Mouse (Mus musculus) adrenal gland (tissue): ENCODE measurements around the gene Pfkfb3.

Source experiments
- intact Hi-C: fragments of 180-260 bp; cut with DNase I; formaldehyde crosslinking; loops from one replicate; pipeline ENCODE4 v1.15.1; 2025

The Pfkfb3 gene

GRCm38 (mm10) chr2:11551726-11552125 is 2.2 kb downstream of the Pfkfb3 start:
- intact Hi-C loops: no loop called here

DNA sequence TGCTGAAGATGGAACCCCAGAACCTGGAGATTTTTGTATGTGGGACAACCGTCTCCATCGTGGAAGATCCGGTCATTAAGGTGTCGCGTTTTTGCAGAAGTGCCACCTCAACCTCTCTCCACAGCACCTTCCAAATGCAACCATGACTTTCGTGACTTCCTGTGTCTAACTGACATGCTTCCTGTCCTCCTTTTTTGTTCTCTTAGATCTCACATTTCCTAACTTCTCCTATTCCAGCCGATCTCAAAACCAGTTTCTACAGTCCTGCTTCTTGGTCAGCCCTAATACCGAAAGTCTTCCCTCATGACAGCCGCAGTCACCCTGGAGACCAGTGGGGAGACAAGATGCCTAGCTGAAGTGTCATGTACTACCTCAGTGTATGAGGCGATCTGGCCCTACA is 5.4 kb downstream of the Pfkfb3 start:
- intact Hi-C loops: no loop called here

GRCm38 (mm10) chr2:11547609-11548008 is 6.3 kb downstream of the Pfkfb3 start:
- intact Hi-C loops: no loop called here

DNA sequence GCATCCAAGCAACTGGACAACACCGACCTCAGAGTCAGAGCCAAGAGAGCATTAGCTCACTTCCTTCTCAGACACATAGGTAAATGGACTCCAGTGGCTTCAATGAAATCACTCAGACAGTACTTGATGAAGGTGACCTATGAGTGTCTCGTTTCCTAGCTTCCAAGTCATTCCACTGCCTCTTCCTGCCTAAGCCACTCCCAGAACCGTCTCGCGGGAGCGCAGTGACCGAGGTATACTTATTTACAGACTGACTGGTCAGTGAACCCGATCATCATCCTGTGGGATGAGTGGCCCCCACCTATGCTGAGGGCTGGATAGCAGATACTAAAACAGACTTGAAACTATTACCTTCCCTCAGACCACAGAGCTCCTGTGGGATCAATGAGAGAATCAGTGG is 7.8 kb downstream of the Pfkfb3 start:
- intact Hi-C loops: no loop called here

GRCm38 (mm10) chr2:11545380-11545779 is 8.5 kb downstream of the Pfkfb3 start:
- intact Hi-C loops: no loop called here

- intact Hi-C loops: loop anchor here (5.0 kb wide), 1 partner anchor 42 kb away; no protein-coding TSS in a partner anchor
Measured at GRCm38 (mm10) chr2:11544342-11544741, 9.5 kb downstream of the Pfkfb3 start.

DNA sequence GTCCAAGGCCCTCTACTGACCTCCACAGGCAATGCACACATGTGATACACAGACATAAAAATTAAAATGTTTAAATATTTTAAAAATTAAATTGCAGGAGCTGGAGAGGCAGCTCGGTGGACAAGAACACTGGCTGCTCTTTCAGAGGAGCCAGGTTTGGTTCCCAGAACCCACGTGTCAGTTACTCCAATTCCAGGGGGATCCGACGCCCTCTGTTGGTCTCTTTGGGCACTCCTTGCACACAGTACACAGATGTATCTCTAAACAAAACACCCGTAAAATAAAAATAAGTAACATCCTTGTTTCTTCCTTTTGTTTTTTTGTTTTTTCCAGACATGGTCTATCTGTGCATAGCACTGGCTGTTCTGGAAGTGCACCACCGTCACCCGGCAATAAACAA is 10.7 kb downstream of the Pfkfb3 start:
- intact Hi-C loops: loop anchor here (5.0 kb wide), 1 partner anchor 41 kb away; no protein-coding TSS in a partner anchor

GRCm38 (mm10) chr2:11542640-11543039 is 11.2 kb downstream of the Pfkfb3 start:
- intact Hi-C loops: loop anchor here (1.0 to 5.0 kb wide), 3 partner anchors 40 to 212 kb away; no protein-coding TSS in a partner anchor

DNA sequence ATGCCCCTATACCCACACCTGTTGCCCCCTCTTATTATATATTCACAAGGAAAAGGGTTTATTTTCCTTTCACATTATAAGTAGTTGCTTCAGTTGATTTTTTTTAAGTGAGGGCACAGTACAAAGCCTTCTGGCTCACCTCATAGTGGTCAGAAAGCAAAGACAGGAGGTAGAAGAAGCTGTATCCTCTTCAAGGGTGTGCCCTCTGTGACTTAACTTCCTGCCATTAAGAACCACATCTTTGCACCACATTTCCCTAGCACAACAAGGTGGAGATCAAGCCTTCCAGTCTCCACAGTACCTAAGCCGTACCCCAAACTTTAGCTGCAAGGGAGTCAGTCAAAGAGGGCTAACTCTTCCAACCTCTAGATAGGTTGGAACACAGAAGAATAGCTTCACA is 11.8 kb downstream of the Pfkfb3 start:
- intact Hi-C loops: loop anchor here (1.0 to 5.0 kb wide), 3 partner anchors 40 to 212 kb away; no protein-coding TSS in a partner anchor

GRCm38 (mm10) chr2:11541528-11541927 is 12.3 kb downstream of the Pfkfb3 start:
- intact Hi-C loops: loop anchor here (5.0 kb wide), 1 partner anchor 39 kb away; no protein-coding TSS in a partner anchor

GRCm38 (mm10) chr2:11535966-11536365 is 17.9 kb downstream of the Pfkfb3 start:
- intact Hi-C loops: no loop called here

DNA sequence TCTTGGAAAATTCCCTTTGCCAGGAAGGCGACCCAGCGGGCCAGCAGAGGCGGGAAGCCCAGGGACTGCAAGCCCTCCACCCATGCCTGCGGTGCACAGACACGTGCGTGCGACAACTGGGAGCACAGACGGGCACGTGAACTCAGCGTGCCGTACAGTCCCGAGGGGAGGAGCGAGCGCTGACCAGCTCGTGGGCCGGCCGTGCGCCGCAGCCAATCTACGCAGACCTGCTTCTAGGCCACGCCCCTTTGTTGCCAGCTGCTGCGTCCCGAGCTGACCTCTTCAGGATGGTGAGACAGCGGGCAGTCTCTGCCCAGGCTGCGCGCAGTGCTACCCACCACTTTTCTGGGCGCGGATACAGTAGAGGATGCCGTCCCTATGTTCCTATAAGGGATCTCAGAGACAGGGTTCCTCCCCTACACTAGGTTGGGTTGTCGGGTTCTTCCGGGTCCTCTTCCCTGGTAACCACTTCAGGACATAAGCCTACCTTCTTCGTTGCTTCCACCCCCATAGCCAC is 18.4 kb downstream of the Pfkfb3 start:
- intact Hi-C loops: no loop called here

- intact Hi-C loops: no loop called here
Measured at GRCm38 (mm10) chr2:11534826-11535225, 19.1 kb downstream of the Pfkfb3 start.

DNA sequence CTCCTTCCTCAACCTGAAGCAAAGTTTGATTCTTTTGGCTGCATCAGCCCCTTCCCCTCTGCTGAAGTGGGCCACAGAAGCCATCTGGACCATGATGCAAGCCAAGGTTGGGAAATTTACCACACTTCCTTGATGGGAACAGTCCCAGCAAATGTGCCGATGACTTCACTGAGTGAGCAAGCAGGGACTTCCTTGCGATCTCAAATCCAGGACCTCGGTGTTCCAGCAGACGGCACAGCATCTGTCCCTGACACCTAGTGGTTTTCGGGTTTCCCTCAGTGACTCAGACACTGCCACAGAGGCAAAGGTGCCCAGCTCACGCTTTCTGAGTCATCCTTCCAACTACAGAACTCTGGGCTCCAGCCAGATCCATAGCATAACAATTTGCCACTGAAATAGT is 23.8 kb downstream of the Pfkfb3 start:
- intact Hi-C loops: no loop called here

DNA sequence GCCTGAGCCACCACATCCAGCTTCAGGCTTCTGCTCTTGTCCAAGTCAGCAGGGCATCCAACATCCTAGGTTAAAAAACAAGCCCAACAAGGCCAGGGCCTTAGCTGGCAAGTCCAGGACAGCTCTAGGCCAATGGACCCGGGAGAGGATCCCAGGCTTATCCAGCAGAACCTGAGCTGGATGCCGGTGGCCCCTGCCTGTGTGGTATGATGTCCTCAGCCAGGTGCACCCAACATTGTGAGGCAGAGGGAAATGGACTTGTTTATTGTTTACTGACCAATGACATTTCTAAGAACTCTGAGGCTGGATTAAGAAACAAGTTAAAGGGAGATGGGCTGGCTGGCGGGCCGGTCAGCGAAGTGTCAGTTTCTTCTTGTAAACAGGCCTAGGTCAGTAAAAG is 27.8 kb downstream of the Pfkfb3 start:
- intact Hi-C loops: no loop called here

- intact Hi-C loops: no loop called here
Measured at GRCm38 (mm10) chr2:11524736-11525135, 29.1 kb downstream of the Pfkfb3 start.

DNA sequence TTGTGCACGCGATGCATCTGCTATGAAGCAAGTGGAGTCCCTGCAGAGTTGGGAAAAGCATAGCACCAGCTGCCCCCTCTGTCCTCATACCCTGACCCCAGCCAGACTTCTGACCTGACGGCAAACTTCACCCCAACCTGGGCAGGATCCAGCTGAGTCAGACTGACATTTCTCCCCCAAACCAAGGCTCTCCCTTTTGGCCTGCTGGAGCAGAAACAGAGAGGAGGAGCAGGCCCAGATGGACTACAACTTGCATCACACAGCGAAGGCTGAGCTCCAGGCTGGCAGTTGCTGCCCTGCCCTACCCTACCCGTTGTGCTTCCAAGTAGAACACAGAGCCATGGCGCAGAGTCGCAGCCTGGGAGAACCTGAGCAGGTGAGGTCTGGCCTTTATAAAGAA is 32.1 kb downstream of the Pfkfb3 start:
- intact Hi-C loops: no loop called here

DNA sequence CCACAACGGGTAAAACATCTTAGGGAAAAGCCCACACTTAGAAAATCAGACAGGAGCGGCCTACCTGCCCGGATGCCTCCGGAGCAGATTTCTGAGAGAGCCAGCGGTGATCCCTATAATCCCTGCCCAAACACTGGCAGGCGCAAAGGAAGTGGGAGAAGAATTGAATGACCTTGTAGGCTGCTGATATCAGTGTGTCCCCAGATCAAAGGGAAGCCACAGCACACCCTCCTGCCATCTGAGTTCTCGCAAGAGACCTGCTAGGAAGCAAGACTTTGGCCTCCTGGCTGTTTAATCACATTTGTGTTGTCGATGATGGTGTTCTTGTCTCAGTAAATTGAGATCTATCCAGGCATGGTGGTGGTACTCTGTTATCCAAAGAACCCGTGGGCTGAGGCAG is 33.1 kb downstream of the Pfkfb3 start:
- intact Hi-C loops: no loop called here

GRCm38 (mm10) chr2:11515828-11516227 is 38.0 kb downstream of the Pfkfb3 start:
- intact Hi-C loops: no loop called here

DNA sequence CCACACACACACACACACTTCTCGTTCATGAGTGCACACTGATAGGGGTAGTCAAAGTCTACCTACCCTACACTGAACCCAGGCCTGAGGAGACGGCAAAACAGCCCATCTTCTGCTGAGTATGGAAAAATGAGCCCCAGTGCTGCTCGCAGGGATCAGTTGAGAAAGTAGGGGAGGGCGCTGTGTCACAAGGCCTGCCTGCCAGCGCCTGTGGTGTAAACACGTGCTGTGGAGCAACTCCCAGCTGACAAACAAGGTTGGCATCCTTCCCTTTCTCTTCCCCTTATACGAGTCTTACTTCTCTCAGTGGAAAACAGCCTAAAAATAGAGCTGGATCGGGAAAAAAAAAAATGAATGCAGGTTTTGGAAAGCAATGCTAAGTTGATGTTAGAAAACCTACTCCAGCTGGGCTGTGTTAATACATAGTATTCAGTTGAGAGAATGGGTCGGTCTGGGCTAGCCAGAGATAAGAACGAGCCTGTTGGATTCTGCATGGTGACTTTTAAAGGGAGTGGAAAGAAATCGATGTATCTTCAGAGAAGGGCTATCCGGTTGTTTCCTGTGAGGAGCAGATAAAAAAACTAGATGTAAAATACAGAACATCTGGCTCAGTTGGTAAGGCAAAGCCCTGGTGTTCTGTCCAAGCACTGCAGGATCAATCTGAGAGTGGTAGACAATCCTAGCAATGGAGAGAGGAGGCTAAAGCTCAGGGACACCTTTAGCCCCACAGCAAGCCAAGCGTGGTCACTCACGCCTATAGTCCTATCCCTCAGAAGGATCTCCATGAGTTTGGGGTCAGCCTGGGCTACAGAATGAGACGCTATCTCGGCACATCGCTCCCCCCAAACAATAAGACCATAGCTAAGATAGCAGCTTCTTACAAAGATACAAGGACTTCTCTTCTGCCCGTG is 40.6 kb downstream of the Pfkfb3 start:
- intact Hi-C loops: no loop called here

GRCm38 (mm10) chr2:11512127-11512526 is 41.8 kb downstream of the Pfkfb3 start:
- intact Hi-C loops: no loop called here

DNA sequence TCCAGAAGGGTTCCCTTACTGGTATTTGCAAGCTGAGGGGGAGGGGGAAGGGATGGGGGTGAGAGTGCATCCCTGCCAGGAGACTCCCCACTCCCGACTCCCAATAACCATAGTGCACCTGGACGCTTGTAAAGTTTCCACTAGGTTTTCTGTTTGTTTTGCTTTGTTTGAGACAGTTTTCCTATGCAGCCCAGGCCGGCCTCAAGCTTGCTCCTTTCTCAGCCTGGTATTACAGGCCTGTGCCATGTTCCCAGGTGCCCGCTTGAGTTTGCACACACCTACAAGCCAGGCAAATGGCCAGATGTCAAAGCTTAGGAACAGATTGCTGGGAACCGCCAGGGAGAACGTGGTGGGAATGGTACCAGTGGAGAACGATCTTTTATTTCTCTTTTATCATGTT is 50.1 kb downstream of the Pfkfb3 start:
- intact Hi-C loops: loop anchor here (5.0 kb wide), 1 partner anchor 39 kb away; no protein-coding TSS in a partner anchor
